Mouse (Mus musculus): ENCODE measurements around the gene Egln2.

Egln2 gene

DNA sequence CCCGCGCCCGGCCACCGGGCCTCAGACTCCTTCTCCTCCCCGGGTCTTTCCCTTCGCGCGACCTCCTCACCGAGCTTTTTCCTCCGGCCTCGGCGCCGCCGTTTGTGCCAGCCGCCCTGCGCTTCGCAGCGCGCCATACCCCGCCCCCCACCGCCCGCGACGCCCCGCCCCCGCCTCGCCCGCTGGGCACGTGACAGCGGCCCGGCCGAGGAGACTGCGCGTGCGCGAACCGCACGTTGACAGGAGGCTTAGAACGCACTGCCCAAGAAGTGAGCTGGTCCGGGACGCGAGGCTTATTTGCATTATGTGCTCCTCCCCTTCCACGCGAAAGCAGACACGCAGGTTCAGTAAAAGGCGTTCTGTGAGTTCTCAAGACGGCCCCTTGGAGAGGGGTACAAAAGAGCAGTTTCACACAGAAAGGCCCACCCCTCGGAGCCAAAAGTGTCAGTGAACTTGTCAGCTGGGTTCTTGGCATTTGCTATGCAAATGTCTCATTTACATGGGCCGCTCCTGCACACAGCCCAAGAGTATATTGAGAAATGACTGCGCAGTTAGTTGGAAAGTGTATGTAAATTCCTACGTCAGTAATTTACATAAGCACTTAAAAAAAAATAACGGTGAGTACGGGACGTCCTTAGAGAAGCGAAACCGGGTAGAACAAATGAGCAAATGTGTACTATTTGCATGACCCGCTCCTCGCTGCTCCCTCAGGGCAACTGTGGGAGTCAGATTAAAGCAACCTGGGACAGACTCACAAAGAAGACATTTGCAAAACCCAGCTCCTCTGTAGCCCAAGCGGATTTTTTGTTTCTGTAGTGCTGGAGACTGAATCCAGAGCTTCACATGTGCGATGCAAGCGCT is at the start of gene Egln2:
Egln2 (minus strand) TSS at position 189 of the 861 bp plus-strand sequence.
- DNase-seq (ENCODE audit: low read depth) = peak; percentile 98

DNA sequence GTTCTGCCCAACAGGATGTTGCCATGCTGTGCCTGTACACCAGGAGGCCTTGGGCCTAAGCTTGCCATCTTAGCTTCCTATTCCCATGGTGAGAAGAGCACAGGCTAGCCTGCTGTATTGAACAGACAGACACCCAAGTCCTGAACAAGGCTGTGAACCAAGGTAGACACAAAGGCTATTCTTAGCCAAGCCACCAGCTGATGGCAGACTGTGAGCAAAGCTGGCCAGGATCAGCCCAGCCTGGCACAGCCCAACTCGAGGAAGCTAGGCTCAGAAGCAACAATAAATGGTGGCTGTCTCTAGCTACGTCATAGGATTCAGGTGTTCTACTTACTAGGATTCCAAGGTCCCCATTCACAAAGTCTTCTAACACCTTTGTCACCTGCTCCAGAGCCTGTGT is 46.0 kb upstream of the Egln2 start:
- DNase-seq (ENCODE audit: low read depth) = no peak

DNA sequence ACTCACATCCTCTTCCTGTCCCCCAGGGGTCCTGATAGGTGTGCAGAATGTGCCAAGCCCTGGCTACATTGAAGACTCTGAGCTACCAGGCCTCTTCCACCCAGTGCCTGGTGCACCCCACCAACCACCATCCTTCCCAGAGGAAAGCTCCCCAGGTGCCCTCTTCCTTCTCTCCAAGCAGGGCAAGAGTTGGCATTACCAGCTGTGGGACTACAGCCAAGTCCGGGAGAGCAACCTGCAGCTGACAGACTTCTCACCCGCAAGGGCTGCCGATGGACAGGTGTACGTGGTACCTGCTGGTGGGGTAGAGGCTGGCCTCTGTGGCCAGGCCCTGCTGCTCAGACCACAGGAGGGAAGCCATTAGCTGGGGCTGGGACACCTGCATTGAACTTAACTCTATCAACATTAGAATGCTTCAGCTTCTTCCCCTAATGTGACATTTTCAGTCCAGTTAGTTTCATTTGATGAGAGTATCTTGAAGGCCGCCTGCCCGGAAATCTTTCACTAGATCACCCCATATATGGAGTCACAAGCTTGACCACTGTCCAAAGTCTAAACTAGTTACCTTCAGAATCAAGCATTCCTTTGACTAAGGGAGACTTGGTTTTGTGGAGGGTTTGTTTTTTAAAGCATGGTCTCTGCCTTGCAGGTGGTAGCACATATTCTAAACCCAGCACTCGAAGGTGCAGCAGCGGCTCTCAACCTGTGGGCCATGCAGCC is 37.3 kb upstream of the Egln2 start:
- no peak for DNase-seq (ENCODE audit: low read depth)

DNA sequence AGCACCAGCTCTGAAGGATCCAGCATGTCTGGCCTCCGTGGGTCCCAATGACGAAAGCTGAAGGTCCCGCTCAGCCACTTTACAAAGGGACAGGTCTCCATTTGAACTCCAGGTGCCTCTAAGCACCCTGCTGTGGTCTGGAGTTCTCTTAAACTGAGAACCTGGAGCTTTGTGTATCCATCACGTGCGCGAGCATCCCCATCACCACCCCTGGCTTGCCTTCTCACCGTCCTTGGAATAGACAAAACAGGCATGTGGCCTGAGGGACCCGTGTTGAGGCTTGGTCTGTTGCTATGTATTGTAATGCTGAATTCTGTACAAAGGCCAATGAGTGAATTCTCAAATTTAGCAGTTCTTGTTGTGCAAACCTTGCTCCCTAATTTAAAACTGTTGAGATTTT is 32.2 kb upstream of the Egln2 start:
- no peak for DNase-seq (ENCODE audit: low read depth)

DNA sequence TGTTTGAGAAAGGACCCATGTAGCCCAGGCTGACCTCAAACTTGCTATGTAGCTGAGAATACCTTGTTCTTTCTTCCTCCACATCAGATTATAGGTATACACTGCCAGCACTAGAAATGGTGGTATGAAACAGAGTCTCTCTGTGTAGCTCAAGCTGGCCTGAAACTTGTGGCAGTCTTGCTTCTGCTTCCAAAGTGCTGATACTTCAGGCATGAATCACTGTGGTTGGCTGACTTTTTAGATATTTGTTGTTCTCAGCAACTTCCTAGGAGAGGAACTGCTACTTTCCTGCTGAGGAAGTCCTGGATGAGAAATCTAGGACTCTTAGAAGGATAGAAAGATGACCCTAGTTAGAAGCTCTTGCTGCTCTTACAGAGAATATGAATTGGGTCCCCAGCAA is 31.8 kb upstream of the Egln2 start:
- DNase-seq (ENCODE audit: low read depth) = no peak

DNA sequence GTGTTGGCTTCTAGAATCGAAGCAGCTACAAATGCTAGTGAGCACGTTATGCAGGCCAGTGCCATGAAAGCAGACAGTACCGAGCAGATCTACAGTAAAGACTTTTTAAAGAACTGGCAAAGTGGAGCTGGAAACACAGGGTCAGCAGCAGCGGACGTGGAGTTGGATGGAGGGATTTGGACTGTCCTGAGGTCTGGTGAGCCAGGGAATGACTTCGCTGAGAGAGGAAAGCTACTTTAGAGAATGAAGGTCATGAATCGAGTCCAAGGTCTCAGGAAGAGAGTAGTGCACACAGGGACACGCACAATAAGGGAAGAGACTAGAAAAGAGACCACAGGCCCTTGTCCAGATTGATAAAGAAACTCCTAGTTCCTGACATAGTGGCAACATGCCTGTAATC is 31.0 kb upstream of the Egln2 start:
- no peak for DNase-seq (ENCODE audit: low read depth)

DNA sequence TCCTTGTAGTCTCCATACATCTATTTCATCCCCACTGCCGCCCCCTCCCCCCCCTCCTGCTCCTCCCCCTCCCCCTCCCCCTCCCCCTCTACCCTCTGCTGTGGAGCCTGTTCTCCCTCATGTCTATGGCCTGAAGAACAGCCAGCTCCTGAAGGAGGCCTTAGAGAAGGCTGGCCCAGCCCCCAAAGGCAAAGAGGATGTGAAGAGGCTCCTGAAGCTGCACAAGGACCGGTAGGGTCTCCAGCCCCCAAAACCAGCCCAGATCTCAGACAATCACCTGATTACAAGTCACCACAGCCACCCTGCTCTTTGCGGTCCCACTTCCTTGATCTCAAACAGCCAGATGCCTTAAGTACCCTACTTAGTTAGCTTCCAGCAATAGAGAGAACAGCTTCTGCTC is 30.5 kb upstream of the Egln2 start:
- DNase-seq (ENCODE audit: low read depth) = peak; percentile 12

DNA sequence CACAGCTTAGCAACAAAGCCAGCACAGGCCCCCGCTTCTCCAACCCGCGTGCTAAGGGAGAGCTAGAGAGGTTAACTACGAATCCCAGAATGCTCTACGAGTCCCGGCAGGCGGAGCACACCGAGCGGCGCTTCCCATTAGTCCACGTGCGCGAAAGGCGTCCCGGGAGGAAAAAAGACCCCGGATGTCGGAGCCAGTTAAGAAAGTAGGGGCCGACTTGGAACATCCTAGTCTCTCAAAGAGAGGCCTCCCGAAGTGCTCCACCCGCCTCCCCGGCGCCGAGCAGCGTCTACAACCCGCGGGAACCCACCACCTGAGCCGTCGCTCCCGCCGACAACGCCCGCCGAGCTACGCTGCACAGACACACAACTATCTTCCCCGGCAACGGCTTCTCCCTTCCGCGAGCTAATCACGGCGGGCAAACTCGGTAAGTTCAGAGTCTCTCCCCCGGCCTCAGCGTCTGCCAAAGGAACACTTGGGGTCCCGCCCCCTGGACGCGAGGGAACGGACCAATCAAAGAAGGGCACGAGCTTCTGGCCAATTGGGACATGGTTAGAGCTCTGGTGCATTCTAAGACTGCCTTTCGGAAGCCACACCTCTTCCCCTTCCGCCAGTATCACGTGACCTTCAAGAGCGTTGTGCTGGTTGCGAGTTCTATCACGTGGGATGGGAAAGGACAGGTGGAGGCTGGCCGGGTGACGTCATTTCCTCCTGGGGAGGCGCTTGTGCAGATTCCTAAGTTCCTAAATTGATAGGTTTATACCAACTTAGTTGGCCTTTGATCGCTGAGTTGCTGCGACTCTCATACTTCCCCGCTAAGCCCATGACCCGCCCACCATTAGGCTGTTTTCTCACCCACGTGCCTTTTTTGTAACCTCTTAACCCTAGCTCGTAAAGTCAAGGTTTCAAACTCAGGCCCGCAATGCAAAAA is 29.3 kb upstream of the Egln2 start, which contains the start of the genes BC024978 and Snrpa:
BC024978 (plus strand) TSS at position 101 of the 931 bp plus-strand sequence.
Snrpa (minus strand) TSS at position 591 of the 931 bp plus-strand sequence.
- DNase-seq (ENCODE audit: low read depth) = peak; percentile 99

DNA sequence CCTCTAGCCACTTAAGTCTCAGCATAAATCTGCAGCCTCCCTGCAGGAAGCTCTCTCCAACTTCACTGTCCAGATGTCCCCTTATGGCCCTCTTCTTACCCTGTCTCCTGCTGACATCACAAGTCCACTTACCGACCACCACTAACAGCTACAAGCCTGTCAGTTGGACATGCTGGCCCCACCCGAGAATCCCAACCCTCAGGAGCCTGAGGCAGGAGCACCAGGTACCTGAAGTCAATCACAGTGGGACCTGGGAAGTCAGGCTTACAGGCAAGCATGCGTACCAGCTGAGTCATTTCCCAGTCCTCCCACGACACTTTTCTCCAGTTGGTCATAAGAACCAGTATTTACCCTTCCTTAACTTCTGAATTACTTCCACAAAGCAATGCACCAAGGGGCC is 27.1 kb upstream of the Egln2 start:
- no peak for DNase-seq (ENCODE audit: low read depth)

DNA sequence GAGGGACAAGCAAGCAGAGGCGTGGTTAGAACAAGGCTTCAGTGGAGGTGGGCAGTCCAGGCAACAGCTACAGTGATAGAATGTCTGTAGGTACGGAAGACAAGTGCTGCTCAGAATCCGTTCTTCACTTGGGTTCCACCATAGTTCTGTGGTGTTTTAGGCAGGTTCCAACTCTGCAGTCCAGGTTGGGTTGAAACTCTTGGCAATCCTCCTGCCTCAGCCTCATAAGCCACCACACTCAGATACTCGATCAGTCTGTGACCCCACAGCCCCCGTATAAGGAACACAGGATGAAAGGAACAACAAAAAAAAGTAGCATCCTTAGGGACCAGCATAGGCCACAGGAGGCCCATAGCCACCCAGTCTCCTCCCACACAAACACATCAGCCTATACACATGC is 25.8 kb upstream of the Egln2 start:
- no peak for DNase-seq (ENCODE audit: low read depth)

DNA sequence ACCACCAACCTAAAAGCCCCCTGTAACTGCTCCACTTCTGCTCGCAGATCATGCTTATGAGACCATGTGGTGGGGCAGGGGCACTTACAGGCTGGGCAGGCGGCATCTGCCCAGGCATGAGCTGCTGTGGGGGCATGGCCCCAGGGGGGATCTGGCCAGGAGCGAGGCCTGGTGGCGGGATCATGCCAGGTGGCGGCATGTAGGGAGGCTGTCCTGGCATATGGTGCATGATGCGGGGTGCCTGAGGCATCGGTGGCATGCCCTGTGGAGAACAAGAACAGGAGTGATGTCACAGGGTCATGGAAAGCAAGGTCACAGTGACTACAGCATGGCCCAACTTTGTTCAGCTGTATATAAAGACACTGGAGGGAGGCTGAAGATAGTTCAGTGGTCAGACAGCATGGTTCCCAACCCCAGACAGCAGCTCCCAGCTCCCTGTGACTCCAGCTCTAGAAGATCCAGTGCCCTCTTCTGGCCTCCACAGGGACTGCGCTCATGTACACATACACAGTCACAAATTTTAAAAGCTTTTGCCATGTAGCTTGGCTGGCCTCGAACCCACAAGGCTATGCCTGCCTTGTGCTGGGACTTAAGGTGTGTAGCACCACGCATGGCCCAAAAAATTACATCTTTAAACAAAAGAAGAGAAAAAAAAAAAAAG is 22.8 kb upstream of the Egln2 start:
- peak; percentile 34 for DNase-seq (ENCODE audit: low read depth)

DNA sequence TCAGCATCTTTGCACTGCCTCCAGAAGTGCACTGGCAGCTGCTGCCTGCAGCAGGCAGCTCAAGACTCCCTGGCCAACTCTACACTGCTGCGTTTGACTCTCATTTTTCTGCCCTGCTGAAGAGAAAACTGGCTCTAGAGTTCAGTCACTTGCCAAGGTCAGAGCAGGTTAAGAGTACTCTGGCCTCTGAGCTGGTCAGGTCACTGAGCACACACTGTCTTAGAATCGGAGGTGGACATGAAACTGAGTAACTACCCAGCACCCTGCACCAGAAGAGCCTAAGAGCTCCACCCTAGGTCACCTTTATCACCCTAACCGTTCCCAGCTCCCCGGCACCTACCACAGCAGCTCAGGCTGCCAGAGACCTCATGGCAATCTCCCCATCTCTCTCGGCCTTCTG is 19.4 kb upstream of the Egln2 start:
- no peak for DNase-seq (ENCODE audit: low read depth)

DNA sequence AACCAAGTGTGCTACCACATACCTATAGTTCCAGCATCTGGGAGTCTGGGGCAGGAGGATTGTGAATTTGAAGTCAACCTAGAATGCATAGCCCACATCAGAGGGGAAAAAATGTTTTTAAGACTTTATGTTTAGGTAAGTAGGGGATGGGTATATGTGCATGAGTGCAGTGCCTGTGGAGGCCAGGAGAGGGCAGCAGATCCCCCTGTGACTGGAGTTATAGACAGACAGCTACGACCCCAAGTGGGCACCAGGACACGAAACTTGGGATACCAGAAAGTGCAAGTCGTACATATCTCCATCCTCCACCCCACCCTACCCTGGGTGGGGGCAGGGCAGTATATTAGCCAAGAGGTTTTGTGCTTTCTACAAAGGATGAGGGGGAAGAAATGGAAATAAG is 18.4 kb upstream of the Egln2 start:
- peak; percentile 74 for DNase-seq (ENCODE audit: low read depth)

DNA sequence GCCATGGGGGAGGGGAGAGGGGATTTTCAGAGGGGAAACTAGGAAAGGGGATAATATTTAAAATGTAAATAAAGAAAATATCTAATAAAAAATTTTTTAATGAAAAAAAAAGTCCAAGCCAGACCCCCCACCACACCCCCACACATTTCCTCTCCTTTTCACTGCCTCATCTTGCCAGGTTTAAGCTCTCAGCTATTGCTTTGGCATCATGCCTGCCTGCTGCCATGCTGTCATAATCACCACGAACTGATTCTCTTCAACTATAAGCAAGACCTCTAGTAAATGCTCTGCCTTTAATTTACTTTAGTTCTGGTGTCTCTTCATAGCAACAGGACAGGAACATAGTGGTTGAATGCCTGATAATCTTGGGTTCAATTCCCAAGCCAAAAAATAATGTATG is 15.9 kb upstream of the Egln2 start:
- no peak for DNase-seq (ENCODE audit: low read depth)

DNA sequence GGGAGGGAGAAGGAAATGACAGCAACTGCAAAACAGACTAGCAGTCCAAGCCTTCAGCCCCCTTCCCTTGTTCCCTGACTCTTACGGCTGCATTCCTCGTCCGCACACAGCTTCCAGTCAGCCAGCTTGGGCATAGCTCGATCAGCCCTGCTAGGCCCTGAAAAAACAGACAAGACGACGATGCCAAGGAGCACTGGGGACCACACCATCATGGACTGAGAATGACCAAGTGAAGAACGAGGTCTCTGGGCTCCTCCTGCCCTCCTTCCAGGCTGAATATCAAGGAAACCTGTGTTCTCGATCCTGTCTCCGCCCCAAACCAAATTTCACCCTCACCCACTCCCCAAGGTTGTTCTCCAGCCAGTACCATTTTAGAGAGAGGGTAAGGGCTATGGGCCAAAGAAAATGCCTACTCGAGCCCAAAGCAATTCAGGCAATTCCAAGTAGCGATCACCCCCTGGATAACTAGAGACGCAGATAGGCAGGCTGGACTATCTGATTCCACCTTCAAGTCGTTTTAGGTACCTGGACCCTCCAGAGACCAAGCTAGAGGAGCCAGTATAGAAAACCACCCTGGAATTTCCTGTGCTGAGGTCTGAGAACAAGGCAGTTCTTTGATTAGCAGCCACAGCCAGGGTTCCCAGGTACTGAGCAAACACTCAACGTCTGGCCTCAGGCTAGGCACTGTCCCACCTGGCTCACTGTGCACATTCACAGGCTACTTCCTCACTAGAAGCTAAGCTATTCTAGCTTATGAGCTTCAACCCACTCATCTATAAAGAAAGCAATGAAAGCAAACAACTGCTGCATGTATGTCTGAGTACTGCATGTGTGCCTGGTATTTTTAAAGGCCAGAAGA is 14.5 kb upstream of the Egln2 start, which contains the start of the genes Gm21983 and Mia:
Gm21983 (minus strand) TSS at position 250 of the 859 bp plus-strand sequence.
Mia (minus strand) TSS at position 321 of the 859 bp plus-strand sequence.
- no peak for DNase-seq (ENCODE audit: low read depth)

DNA sequence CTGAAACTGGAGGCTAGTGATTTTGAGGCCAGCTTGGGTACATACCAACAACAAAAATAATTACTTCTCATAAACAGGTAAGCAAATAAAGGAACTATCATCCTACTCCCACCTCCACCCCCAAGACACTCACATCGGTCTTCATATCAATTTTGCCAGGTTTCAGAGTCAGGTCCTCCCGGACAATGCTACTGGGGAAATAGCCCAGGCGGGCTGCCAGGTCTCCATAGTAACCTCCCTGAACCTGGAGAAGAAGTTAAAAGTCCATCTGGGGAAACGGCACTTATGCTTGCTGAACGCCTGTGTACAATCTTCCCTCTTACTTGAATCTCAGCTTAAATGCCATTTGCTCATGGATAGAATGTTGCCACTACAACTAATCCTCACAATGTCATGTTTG is 13.4 kb upstream of the Egln2 start:
- no peak for DNase-seq (ENCODE audit: low read depth)

DNA sequence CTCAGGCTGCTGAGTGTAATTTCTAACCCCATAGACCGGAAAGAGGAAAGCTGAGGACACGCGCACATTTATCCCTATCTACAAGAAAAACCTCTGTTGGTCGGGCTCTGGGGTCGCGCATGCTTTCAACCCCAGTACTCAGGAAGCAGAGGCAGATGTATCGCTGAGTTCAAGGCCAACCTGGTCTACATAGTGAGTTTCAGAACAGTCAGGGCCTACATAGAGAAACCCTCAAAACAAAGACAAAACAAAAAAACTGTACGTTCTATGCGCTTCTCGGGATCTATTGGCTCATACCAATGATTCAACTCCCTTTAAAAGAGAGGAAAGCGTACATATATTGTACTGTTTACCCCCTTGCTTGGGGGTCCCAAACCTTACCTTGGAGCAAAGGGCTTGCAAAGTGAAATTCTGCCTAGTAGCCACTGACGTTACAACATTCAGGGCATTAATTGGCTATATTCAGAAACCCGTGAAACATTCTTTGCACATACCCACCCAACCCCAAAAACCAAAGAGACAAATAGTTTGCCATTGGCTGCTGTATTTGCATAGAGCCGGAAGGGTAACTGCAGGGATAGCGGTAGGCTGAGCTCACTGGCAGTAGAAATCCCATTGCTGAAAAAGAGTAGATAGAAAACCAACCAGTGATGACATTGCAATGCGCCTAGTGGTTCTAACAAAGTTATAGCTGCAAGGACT is 12.8 kb upstream of the Egln2 start:
- DNase-seq (ENCODE audit: low read depth) = no peak

DNA sequence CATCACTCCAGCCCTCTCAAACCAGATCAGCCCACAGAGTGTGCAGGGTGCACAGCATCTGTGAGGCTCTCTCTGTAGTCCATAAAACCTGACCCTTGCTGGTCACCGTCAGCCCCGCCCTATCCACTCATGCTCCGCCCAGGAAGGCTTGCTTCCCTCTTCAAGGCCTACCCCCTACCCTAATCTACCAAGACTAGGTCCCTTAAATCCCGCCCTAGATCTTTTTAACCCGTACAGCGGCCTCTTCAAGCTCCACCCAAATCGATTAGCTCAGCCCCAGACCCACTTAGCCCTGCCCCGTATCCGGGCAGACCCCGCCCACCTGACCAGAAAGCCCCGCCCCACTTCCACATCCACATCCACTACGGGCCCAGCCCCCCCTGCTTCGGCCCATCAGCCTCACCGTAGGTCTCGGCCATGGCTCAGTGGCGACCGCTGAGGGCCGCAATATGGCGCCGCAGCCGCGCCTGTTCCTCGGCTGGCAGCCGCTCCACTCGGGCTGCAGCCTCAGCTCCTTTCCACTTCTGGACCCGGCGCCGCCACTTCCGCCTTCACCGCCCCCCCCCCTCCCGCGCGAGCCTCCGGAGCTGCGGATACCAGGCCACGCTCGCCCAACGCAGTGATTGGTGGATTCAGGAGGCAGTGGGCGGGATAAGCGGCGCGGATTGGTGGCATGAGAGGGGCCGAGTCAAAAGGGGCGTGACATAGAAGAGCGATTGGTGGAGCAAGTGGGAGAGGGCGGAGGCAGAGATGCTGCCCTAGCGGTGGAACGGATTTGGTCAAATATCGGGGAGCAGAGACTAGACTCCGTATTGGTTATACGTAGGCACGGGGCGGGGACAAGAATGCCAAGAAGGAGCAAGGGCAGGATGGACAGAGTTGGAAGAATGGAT is 12.0 kb upstream of the Egln2 start, which contains the start of gene Rab4b:
Rab4b (minus strand) TSS at position 573 of the 893 bp plus-strand sequence.
- peak; percentile 100 for DNase-seq (ENCODE audit: low read depth)

DNA sequence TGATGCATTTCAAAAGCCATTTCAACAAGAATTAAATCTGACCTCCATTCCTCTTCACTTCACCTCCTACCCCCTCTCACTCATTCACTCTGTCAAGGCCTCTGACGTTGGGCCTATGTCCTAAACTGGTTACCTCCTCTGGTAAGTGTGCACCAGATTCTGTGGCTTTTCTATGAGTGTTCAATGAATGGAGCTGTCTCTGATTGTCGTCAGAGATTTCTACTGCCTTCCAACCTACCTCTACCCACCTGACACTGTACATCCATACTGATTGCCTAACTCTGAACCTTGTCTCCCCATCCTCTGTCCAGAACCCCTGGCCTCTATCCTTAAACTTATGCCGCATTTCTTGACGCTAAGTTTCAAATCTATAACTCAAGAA is 11.3 kb upstream of the Egln2 start:
- no peak for DNase-seq (ENCODE audit: low read depth)
